Mouse (Mus musculus): ENCODE data around the gene Ly6g6c. TPM values are rescaled to one million over a fixed set of nuclear protein-coding genes. Genes with fewer than 3 reads are reported as not detected.
A peak's percentile ranks its signal among the peaks of the same experiment; 100 is the strongest.

Gene Ly6g6c
- polyA plus RNA-seq, 1 experiment from 2014 or later: not detected

- Histone ChIP-seq H3K9me3 (replicated peaks; ENCODE audit: control insufficient read depth, low read length) (no peaks in the 10 kb centered on the region), H3K36me3 (ENCODE audit: control insufficient read depth, insufficient read depth, low read length) (peaks cover 33% of the 10 kb centered on the region), H3K9ac (ENCODE audit: low read depth, low read length) (peak within 1 kb of the TSS; percentile 94), H3K27ac (ENCODE audit: low read depth, low read length) (peak within 1 kb of the TSS; percentile 91), H3K27me3 (ENCODE audit: control insufficient read depth, insufficient read depth, low read length) (peaks cover 11% of the 10 kb centered on the region; the same call in 1 of the 2 replicates), H3K4me2 (peak within 1 kb of the TSS; percentile 77), H3K4me1 (ENCODE audit: control insufficient read depth, insufficient read depth, low read length) (peaks cover 16% of the 10 kb centered on the region), H3K4me3 (ENCODE audit: low read depth, low read length) (peak within 1 kb of the TSS; percentile 77)
- under 1% methylated on average over 57 of the region's 57 CpGs for WGBS (ENCODE audit: insufficient replicate concordance)
- peak; percentile 88 for ATAC-seq (replicated peaks; ENCODE audit: insufficient number of reproducible peaks, low FRiP score, low TSS enrichment)
Measured at GRCm38 (mm10) chr17:35058911-35059892, 6.0 kb upstream of the Ly6g6c start, which contains the start of gene Ddah2. Gene Ddah2 (plus strand): TSS chr17:35059035.

DNA sequence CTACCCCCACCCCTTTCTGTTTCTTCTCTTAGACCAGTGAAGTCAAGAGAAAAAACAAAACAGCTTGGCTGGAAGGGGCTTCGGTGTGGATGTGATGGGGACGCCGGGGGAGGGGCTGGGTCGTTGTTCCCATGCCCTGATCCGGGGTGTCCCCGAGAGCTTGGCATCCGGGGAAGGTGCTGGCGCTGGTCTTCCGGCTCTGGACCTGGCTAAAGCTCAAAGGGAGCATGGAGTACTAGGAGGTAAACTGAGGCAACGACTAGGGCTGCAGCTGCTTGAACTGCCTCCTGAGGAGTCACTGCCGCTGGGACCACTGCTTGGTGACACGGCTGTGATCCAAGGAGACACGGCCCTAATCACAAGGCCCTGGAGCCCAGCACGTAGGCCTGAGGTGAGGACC, 5.1 kb upstream of the Ly6g6c start:
- Histone ChIP-seq H3K9me3 (replicated peaks; ENCODE audit: control insufficient read depth, low read length) (no peaks in the 10 kb centered on the region), H3K36me3 (ENCODE audit: control insufficient read depth, insufficient read depth, low read length) (peaks cover 30% of the 10 kb centered on the region), H3K9ac (ENCODE audit: low read depth, low read length) (peak overlapping the region; percentile 94), H3K4me1 (ENCODE audit: control insufficient read depth, insufficient read depth, low read length) (peaks cover 20% of the 10 kb centered on the region), H3K27me3 (ENCODE audit: control insufficient read depth, insufficient read depth, low read length) (peaks cover 19% of the 10 kb centered on the region), H3K4me2 (peak overlapping the region; percentile 77), H3K27ac (ENCODE audit: low read depth, low read length) (no peak overlapping the region), H3K4me3 (ENCODE audit: low read depth, low read length) (peak overlapping the region; percentile 77)
- 27% methylated on average over 14 of the region's 14 CpGs for WGBS (ENCODE audit: insufficient replicate concordance)
- ATAC-seq (replicated peaks; ENCODE audit: insufficient number of reproducible peaks, low FRiP score, low TSS enrichment): no peak

GRCm38 (mm10) chr17:35060737-35061297, 4.4 kb upstream of the Ly6g6c start:
- peaks cover 26% of the 10 kb centered on the region for H3K36me3 ChIP-seq (ENCODE audit: control insufficient read depth, insufficient read depth, low read length)
- no peak for ATAC-seq (replicated peaks; ENCODE audit: insufficient number of reproducible peaks, low FRiP score, low TSS enrichment)
- 0 out of 2 replicates have a peak overlapping the region, but pooled peaks have one; percentile 94 for H3K9ac ChIP-seq (ENCODE audit: low read depth, low read length)
- 62% methylated on average over 22 of the region's 22 CpGs for WGBS (ENCODE audit: insufficient replicate concordance)
- no peak overlapping the region for H3K27ac ChIP-seq (ENCODE audit: low read depth, low read length)
- peak overlapping the region; percentile 77 for H3K4me2 ChIP-seq
- peak overlapping the region; percentile 77 for H3K4me3 ChIP-seq (ENCODE audit: low read depth, low read length)
- no peaks in the 10 kb centered on the region for H3K9me3 ChIP-seq (replicated peaks; ENCODE audit: control insufficient read depth, low read length)
- H3K4me1 ChIP-seq (ENCODE audit: control insufficient read depth, insufficient read depth, low read length): peaks cover 27% of the 10 kb centered on the region
- H3K27me3 ChIP-seq (ENCODE audit: control insufficient read depth, insufficient read depth, low read length): peaks cover 26% of the 10 kb centered on the region

GRCm38 (mm10) chr17:35061299-35061698, 3.9 kb upstream of the Ly6g6c start:
- Histone ChIP-seq H3K4me3 (ENCODE audit: low read depth, low read length) (no peak overlapping the region), H3K36me3 (ENCODE audit: control insufficient read depth, insufficient read depth, low read length) (peaks cover 22% of the 10 kb centered on the region), H3K9me3 (replicated peaks; ENCODE audit: control insufficient read depth, low read length) (no peaks in the 10 kb centered on the region), H3K9ac (ENCODE audit: low read depth, low read length) (no peak overlapping the region), H3K4me2 (no peak overlapping the region; the same call in 1 of the 2 replicates), H3K27ac (ENCODE audit: low read depth, low read length) (no peak overlapping the region), H3K27me3 (ENCODE audit: control insufficient read depth, insufficient read depth, low read length) (peaks cover 31% of the 10 kb centered on the region), H3K4me1 (ENCODE audit: control insufficient read depth, insufficient read depth, low read length) (peaks cover 27% of the 10 kb centered on the region)
- ATAC-seq (replicated peaks; ENCODE audit: insufficient number of reproducible peaks, low FRiP score, low TSS enrichment): no peak
- WGBS (ENCODE audit: insufficient replicate concordance): 78% methylated on average over 8 of the region's 8 CpGs

GRCm38 (mm10) chr17:35063466-35063865, 1.7 kb upstream of the Ly6g6c start:
- H3K27me3 ChIP-seq (ENCODE audit: control insufficient read depth, insufficient read depth, low read length): peaks cover 50% of the 10 kb centered on the region
- H3K4me1 ChIP-seq (ENCODE audit: control insufficient read depth, insufficient read depth, low read length): peaks cover 24% of the 10 kb centered on the region
- ATAC-seq (replicated peaks; ENCODE audit: insufficient number of reproducible peaks, low FRiP score, low TSS enrichment): no peak
- H3K36me3 ChIP-seq (ENCODE audit: control insufficient read depth, insufficient read depth, low read length): peaks cover 13% of the 10 kb centered on the region
- H3K27ac ChIP-seq (ENCODE audit: low read depth, low read length): no peak overlapping the region
- no peaks in the 10 kb centered on the region for H3K9me3 ChIP-seq (replicated peaks; ENCODE audit: control insufficient read depth, low read length)
- H3K9ac ChIP-seq (ENCODE audit: low read depth, low read length): no peak overlapping the region
- WGBS (ENCODE audit: insufficient replicate concordance): 83% methylated on average over 3 of the region's 3 CpGs
- no peak overlapping the region for H3K4me2 ChIP-seq
- no peak overlapping the region for H3K4me3 ChIP-seq (ENCODE audit: low read depth, low read length)

GRCm38 (mm10) chr17:35064378-35064877, 760 bp upstream of the Ly6g6c start:
- Histone ChIP-seq H3K9me3 (replicated peaks; ENCODE audit: control insufficient read depth, low read length) (no peaks in the 10 kb centered on the region), H3K27me3 (ENCODE audit: control insufficient read depth, insufficient read depth, low read length) (peaks cover 50% of the 10 kb centered on the region), H3K4me3 (ENCODE audit: low read depth, low read length) (peak overlapping the region; percentile 38; the same call in 1 of the 2 replicates), H3K36me3 (ENCODE audit: control insufficient read depth, insufficient read depth, low read length) (peaks cover 13% of the 10 kb centered on the region), H3K27ac (ENCODE audit: low read depth, low read length) (no peak overlapping the region), H3K9ac (ENCODE audit: low read depth, low read length) (no peak overlapping the region), H3K4me2 (peak overlapping the region; percentile 66), H3K4me1 (ENCODE audit: control insufficient read depth, insufficient read depth, low read length) (peaks cover 20% of the 10 kb centered on the region)
- 32% methylated on average over 10 of the region's 10 CpGs for WGBS (ENCODE audit: insufficient replicate concordance)
- ATAC-seq (replicated peaks; ENCODE audit: insufficient number of reproducible peaks, low FRiP score, low TSS enrichment): no peak

- WGBS (ENCODE audit: insufficient replicate concordance): 36% methylated on average over 10 of the region's 10 CpGs
- peak within 1 kb of the TSS; percentile 52; the same call in 1 of the 2 replicates for H3K9ac ChIP-seq (ENCODE audit: low read depth, low read length)
- peak within 1 kb of the TSS; percentile 66 for H3K4me2 ChIP-seq
- no peak within 1 kb of the TSS for H3K27ac ChIP-seq (ENCODE audit: low read depth, low read length)
- peak within 1 kb of the TSS; percentile 38 for H3K4me3 ChIP-seq (ENCODE audit: low read depth, low read length)
- no peak for ATAC-seq (replicated peaks; ENCODE audit: insufficient number of reproducible peaks, low FRiP score, low TSS enrichment)
- H3K27me3 ChIP-seq (ENCODE audit: control insufficient read depth, insufficient read depth, low read length): peaks cover 50% of the 10 kb centered on the region
- H3K36me3 ChIP-seq (ENCODE audit: control insufficient read depth, insufficient read depth, low read length): peaks cover 9% of the 10 kb centered on the region
- H3K4me1 ChIP-seq (ENCODE audit: control insufficient read depth, insufficient read depth, low read length): peaks cover 14% of the 10 kb centered on the region
- no peaks in the 10 kb centered on the region for H3K9me3 ChIP-seq (replicated peaks; ENCODE audit: control insufficient read depth, low read length)
Measured at GRCm38 (mm10) chr17:35066084-35066483, 896 bp downstream of the Ly6g6c start, which contains the start of gene Mpig6b. Gene Mpig6b (minus strand): TSS chr17:35066184.

DNA sequence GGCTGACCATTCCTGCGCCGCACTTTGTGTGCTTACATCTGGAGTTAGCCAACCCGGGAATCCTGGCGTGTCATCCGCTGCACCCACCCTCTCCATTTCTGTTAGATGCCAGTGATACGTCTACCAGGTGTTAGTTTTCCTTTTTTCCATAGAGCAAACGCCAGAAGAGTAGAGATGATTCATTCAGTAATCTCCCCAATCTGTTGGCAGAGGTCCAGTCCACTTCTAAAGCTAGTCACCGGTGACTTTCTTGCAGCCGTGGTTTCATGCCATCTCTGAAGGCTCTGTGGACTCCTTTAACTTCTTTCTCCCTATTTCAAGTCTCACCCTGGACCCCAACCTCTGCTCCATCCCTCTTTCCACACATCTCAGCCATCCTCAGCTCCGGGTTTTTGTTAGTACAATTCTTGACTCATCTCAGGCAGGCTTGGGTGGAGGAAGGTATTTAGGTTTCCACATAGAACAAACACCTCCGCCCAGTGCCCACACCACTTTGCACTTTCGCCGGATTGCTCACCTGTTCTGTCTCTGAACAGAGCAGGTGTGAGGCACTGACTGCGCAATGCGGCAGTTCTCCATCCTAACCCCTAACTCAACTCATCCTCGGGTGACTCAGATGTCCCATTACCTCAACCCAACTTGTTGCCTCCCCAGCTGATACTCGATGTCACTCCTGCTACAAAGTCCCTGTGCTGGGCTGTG, 3.2 kb downstream of the Ly6g6c start:
- WGBS (ENCODE audit: insufficient replicate concordance): 73% methylated on average over 17 of the region's 17 CpGs
- no peak overlapping the region for H3K4me3 ChIP-seq (ENCODE audit: low read depth, low read length)
- no peaks in the 10 kb centered on the region for H3K36me3 ChIP-seq (ENCODE audit: control insufficient read depth, insufficient read depth, low read length)
- H3K4me2 ChIP-seq: no peak overlapping the region
- ATAC-seq (replicated peaks; ENCODE audit: insufficient number of reproducible peaks, low FRiP score, low TSS enrichment): no peak
- H3K4me1 ChIP-seq (ENCODE audit: control insufficient read depth, insufficient read depth, low read length): peaks cover 14% of the 10 kb centered on the region
- H3K27ac ChIP-seq (ENCODE audit: low read depth, low read length): no peak overlapping the region
- H3K9ac ChIP-seq (ENCODE audit: low read depth, low read length): no peak overlapping the region
- no peaks in the 10 kb centered on the region for H3K9me3 ChIP-seq (replicated peaks; ENCODE audit: control insufficient read depth, low read length)
- peaks cover 45% of the 10 kb centered on the region for H3K27me3 ChIP-seq (ENCODE audit: control insufficient read depth, insufficient read depth, low read length)
